Mouse (Mus musculus): Measurements from ENCODE around the gene Sag.

The Sag gene

DNA sequence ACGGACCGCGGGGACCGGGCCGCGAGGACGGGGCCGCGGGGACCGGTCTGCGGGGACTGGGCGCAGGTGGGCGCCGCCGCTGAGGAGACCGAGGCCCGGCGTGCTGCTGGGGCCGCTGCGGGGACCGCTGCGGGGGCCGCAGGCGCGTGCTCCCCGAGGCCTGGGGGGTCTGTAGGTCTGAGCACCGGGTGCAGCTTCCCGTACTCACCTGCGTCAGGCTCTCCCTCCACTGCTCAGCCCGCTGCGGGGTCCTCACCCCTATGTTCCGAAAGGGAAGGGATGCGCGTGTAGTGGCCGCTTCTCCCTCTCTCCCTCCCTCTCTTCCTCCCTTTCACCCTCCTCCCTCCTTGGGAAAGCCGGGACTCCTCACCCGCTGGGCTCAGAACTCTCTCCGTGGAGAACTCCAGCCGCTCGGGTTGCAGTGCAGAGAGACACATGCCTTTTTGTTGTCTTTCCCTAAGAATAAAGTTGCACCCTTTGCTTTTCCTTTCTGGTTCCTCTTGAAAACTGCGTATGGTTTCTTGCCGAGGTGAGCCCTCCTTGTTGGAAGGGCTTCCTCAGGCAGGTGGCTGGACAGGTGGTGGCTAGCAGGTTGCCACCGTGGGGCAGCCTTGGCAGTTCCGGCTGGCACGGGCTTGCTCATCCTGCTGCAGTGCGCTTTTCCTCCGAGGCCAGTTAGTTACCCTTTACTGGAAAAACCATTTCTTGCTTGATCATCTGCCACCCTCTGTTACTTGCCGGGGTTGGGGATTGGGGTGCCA, 50.3 kb downstream of the Sag start:
- DNase-seq (ENCODE audit: low read depth, low spot score), result no peak

DNA sequence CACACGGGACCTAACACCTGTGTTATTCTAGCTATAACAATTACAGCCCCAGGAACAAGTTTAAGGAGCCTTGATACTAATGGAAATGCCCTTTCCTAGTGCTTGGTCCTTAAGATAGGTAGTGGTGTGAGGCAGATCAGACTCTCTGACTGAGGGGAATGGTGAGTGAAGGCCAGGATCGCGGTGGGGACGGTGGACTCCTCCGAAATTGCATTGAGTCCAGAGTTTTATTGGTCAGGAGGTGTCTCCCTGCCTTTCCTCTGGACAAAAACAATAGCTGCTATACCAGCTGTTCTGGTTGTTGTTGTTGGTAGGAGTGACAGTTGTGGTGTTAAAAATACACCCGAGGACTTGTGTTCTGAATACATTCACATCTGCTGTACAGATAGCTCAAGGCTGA, 50.9 kb downstream of the Sag start:
- DNase-seq (ENCODE audit: low read depth, low spot score), result no peak

- no peak for DNase-seq (ENCODE audit: low read depth, low spot score)
Observed at GRCm38 (mm10) chr1:87854851-87855251, 51.4 kb downstream of the Sag start.

- DNase-seq (ENCODE audit: low read depth, low spot score), result no peak
Observed at GRCm38 (mm10) chr1:87855522-87855921, 52.0 kb downstream of the Sag start.

GRCm38 (mm10) chr1:87856823-87857222, 53.3 kb downstream of the Sag start:
- DNase-seq (ENCODE audit: low read depth, low spot score), result no peak

DNA sequence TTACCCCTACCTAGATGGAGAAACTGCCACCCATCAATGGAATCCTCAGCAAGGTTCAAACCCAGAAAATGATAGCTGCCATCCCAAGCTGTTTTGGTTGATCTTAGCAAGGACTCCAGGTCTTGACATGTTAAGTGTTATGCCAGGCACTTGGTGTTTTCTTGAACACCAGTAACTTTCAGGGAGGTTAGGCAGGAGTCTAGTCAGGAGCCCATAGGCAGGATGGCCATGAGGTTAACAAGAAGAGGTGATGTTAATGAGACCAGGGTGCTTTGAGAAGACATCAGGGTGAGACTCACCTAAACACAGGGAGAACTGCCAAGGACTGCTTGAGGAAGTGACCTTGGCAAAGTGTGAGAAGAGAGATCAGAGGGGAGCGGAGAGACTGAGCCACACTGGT, 54.6 kb downstream of the Sag start:
- no peak for DNase-seq (ENCODE audit: low read depth, low spot score)

DNA sequence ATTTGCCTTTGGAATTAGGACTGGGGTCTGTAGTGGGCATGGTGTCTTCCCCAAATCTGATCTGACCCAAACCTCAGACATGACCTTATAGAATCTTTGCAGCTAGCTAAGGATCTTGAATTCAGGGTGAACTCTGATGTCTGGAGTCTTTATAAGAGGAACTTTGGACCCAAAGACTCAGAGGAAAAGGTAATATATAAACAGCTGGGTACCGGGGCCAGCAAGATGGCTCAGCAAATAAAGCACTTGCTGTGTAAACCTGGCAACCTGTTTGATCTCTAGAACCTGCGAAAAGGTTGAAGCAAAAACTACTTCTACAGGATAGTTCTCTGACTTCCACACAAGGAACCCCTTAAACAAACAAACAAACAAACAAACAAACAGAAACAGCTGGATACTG, 55.0 kb downstream of the Sag start:
- no peak for DNase-seq (ENCODE audit: low read depth, low spot score)

GRCm38 (mm10) chr1:87863602-87864001, 60.1 kb downstream of the Sag start:
- no peak for DNase-seq (ENCODE audit: low read depth, low spot score)

DNA sequence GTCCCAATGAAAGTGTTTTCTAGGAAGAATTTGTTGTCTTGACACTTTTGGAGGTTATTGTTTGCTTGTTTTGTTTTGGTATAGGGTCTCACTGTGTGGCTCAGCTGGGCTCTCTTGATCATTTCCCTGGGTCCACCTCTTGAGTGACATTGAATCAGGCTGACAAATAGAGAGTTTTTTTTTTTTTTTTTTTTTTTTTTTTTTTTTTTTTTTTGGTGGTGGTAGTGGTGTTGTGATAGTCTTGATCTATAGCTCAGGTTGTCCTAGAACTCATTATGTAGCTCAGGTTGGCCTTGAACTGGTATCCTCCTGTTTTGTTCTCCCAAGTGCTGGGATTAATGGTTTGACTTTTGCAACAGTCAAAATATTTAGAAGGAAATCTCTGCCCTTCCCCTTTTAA, 61.4 kb downstream of the Sag start:
- no peak for DNase-seq (ENCODE audit: low read depth, low spot score)

DNA sequence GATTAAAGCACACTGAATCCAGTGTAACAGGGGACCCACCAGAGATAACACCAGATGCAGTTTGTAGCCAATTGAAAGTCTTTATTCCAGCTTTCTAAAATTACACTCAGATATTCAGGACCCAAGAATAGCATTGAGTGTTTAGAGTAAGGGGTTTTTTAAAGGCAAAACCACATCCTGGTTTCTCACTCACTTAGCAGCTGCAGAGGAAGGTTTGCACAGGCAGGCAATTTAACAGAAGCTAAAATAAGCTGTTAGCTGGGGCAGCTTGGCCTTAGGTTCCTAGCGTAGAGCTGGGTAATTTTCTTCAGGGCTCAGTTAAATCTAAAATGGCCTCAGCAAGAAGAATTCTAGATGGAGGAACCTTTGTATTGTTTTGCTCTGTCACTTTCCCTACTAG, 63.2 kb downstream of the Sag start:
- no peak for DNase-seq (ENCODE audit: low read depth, low spot score)

DNA sequence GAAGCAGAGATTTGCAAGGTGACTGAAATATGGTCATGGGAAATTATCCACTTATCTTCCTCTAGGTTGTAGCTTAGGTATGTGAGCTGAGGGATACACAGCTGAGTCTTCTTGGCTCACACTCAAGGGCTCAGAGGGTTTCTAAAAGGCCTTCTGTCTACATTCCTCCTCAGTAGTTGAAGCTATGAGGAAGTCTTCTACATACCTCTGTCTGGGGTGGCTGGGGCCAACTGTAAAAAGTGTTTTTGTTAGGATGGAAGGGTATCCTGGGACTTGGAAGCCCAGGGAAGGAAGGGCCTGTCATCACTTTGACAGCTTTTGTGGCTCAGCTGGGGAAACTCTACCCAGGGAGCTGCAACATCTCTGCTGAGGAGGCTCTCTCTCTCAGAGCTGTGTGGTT, 68.1 kb downstream of the Sag start:
- DNase-seq (ENCODE audit: low read depth, low spot score), result no peak

DNA sequence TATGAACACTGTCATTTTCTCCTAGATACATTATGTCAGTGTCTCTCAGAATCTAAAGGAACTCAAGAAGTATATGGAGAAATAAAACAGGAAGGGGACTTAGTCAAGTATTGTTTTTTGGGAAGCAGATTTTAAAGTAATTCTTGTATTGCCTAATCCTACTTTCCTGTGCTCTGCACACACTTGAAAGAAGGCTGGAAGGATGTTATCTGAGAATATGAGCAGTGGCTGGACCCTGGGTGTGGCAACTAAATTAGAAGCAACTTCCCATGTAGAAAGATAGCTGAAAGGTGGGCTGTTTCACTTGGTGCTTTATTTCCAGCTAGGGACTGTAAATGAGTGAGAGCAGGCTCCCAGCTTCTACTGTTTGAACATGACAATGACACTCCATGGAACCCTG, 69.6 kb downstream of the Sag start:
- DNase-seq (ENCODE audit: low read depth, low spot score), result no peak

- DNase-seq (ENCODE audit: low read depth, low spot score), result no peak
Observed at GRCm38 (mm10) chr1:87876065-87876464, 72.6 kb downstream of the Sag start.

DNA sequence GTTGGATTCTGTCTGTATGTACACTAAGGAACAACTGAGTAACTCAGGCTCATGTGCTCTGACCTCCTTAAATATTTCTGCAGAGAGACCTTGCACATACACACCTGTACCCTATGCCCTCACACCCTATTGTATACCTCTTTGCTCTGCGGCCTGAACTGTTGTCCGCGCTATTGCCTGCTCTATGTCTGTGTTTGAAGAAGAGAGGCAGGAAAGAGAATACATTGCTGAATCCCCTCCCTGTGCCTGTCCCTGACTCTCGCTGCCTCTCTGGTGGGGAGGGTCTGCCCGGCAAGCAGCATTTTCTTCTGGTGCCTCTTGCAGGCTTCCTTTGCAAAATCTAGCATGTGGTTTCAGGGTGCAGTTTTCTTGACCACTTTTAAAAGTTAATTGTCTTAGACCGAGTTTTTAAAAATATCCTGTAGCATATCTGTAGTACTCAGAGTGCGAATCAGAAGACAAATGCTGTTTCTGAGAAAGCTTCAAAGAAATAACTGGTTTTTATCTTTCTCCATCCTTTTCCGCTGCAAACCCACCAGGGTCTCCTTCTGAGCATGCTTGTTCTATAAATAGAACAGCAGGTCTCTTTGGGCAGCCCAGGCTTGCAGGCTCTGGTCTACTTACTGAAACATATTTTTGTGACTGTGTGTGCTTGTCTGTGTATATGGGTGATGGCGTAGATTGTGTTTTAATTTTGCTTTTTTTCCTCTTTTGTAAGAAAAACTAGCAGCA, 74.2 kb downstream of the Sag start:
- no peak for DNase-seq (ENCODE audit: low read depth, low spot score)

DNA sequence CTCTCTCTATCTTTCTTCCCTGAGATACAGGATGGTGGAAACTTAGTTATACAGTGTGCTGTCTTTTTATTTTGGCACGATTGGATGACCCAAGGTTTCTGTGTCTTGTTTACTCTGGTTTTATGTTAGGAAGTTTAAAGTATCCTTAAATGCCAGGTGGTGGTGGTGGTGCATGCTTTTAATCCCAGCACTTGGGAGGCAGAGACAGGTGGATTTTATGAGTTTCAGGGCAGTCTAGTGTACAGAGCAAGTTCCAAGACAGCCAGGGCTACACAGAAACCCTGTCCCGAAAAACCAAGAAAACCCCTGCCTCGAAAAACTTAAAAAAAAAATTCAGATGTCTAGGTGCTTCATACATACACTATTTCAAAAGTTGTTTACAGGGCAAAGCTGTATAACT, 75.6 kb downstream of the Sag start:
- DNase-seq (ENCODE audit: low read depth, low spot score), result no peak

DNA sequence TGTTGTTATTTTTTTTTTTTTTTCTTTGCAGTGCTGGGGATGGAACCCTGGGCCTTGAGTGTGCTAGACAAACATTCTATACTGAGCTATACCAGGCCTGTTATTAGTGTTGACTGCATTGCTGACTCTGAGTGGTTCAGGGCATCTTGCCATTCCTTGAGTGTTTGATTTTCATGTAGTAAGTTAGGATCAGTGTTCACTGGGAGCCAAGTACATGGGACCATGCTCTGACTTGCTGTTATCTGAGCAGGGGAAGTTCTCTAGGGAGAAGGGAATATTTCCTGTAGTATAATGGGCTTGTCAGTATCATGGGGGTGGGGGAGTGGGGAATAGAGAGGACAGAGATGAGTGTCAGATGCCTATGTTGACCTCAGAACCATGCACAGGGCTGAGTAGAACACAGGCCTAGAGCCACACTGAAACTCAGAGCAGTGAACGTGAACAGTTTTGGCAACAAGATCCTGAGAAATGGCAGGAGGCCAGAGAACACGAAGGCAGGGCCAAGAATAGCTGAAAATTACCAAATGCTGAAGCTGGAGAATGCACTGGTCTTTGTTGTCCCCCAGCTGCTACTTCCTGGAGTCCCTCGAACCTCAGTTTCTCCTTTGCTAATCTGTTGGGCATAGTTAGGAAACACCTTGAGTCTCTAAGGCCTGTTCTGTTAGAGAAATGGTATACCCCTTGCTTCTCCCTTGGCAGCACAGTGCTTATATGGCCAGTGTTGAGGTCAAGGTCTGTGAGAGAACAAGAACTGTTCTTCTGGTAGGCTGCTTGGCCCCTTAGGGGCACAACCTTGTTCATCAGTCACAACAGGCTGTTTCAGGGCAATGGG, 76.2 kb downstream of the Sag start:
- no peak for DNase-seq (ENCODE audit: low read depth, low spot score)

- no peak for DNase-seq (ENCODE audit: low read depth, low spot score)
Observed at GRCm38 (mm10) chr1:87880326-87880627, 76.8 kb downstream of the Sag start.

DNA sequence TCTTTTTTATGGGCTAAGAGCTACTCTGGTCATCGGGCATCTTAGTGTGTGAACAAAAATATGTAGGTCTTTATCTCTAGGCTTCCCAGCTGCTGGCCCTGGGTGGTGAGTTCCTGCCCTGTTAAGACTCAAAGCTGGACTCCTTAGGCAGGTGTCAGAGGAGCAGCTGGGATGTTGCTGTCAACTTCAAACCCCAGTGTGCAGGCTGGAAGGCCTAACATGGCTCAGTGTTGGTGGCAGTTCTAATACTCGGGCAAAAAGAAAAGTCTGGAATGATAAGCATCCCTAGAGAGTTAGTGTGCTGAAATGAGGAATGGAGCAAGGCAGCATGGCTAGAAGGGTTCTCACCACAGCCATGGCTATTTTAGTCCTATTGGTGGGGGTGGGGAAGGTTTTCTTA, 77.4 kb downstream of the Sag start:
- DNase-seq (ENCODE audit: low read depth, low spot score), result no peak

- no peak for DNase-seq (ENCODE audit: low read depth, low spot score)
Observed at GRCm38 (mm10) chr1:87881726-87882125, 78.2 kb downstream of the Sag start.

DNA sequence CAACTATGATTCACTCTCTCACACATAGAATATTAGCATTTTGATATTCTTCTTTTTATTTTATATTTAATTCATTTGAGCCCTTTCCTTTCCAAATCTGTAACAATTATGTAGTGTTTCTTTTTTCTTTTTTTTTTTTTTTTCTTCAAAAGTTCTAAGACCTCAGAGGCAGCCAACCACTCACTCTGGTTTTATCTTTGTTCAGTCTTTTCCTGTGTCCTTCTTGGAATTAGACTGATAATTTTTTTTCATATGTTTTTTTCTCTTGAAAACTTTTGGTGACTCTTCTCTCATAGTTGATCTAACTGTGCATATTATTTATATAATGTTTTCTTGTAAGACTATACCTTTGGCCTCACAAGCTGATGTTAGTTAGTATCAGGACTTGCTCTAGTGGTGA, 79.1 kb downstream of the Sag start:
- DNase-seq (ENCODE audit: low read depth, low spot score), result no peak

DNA sequence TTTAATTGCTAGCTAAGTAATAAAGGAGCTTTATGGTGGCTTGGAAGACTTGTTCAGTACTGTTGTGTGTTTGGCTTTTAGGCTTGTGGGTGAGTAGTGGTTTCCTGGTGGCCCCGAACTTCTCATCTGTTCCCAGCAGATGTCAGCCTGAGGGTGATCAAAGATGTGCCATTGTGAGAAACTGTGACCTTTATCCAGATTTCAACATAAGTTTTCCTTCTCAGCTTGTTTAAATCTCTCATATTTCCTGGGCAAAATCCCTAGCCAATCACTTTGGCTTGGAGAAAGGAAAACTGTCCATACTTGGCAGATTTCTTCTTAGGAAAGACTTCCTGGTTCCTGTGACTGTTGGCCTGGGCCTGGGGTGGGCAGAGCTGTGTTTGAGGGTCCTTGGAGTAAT, 87.5 kb downstream of the Sag start:
- DNase-seq (ENCODE audit: low read depth, low spot score), result no peak

DNA sequence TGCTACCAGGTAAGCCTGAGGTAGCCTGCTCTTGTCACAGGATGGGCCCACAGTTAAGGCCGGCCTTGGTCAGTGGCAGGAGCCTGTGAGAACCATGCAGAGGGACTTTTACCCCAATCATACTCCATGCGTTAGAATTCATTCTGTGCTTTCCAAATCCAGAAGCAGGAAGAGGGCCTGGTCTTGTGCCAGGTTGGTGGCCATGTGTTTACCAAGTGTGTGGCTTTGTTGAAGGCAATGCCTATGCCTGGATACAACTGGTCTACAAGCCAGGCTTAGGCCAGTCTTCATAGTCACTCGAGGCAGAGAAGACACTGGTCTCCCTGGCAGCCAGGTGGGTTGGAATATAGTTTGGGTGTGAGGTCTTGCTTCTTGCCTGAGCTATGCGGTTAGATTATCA, 88.2 kb downstream of the Sag start:
- DNase-seq (ENCODE audit: low read depth, low spot score), result no peak

GRCm38 (mm10) chr1:87892499-87892898, 89.0 kb downstream of the Sag start:
- DNase-seq (ENCODE audit: low read depth, low spot score), result no peak

Measured in WW6 (cell line).